Mouse (Mus musculus): ENCODE data around the gene Hck. TPM values are rescaled to one million over a fixed set of nuclear protein-coding genes. Genes with fewer than 3 reads are reported as not detected.
A peak's percentile ranks its signal among the peaks of the same experiment; 100 is the strongest.

The Hck gene
- polyA plus RNA-seq, 1 experiment from 2014 or later, result 3.5 TPM

GRCm38 (mm10) chr2:153160844-153161683 lies 52.8 kb downstream of the Hck start, which contains the start of gene Tm9sf4:
TSS of gene Tm9sf4 (plus strand) at chr2:153161303.
- Histone ChIP-seq H3K36me3 (peaks cover 3% of the 10 kb centered on the region; the same call in 1 of the 2 replicates), H3K27ac (peak within 1 kb of the TSS; percentile 96), H3K9ac (peak within 1 kb of the TSS; percentile 85), H3K4me3 (peak within 1 kb of the TSS; percentile 62), H3K9me3 (replicated peaks) (no peaks in the 10 kb centered on the region), H3K4me1 (peaks cover 8% of the 10 kb centered on the region), H3K27me3 (no peaks in the 10 kb centered on the region), H3K4me2 (replicated peaks) (peak within 1 kb of the TSS; percentile 95)
- ATAC-seq (ENCODE audit: low FRiP score), result peak; percentile 92
- 10% methylated on average over 34 of the region's 34 CpGs for WGBS

GRCm38 (mm10) chr2:153161684-153162080 lies 53.4 kb downstream of the Hck start:
- H3K27ac ChIP-seq, result peak overlapping the region; percentile 96
- no peaks in the 10 kb centered on the region for H3K9me3 ChIP-seq (replicated peaks)
- H3K9ac ChIP-seq, result peak overlapping the region; percentile 85
- under 1% methylated on average over 16 of the region's 16 CpGs for WGBS
- no peaks in the 10 kb centered on the region for H3K27me3 ChIP-seq
- H3K36me3 ChIP-seq, result peaks cover 3% of the 10 kb centered on the region; the same call in 1 of the 2 replicates
- ATAC-seq (ENCODE audit: low FRiP score), result peak; percentile 65
- peak overlapping the region; percentile 95 for H3K4me2 ChIP-seq (replicated peaks)
- H3K4me1 ChIP-seq, result peaks cover 8% of the 10 kb centered on the region
- peak overlapping the region; percentile 62 for H3K4me3 ChIP-seq

- Histone ChIP-seq H3K36me3 (peaks cover 7% of the 10 kb centered on the region), H3K9me3 (replicated peaks) (no peaks in the 10 kb centered on the region), H3K27me3 (no peaks in the 10 kb centered on the region), H3K27ac (no peak overlapping the region), H3K9ac (no peak overlapping the region), H3K4me3 (no peak overlapping the region), H3K4me2 (replicated peaks) (no peak overlapping the region), H3K4me1 (peaks cover 13% of the 10 kb centered on the region)
- WGBS, result 59% methylated on average over 6 of the region's 6 CpGs
- no peak for ATAC-seq (ENCODE audit: low FRiP score)
These were observed 58.9 kb downstream of the Hck start for GRCm38 (mm10) chr2:153167136-153167535.

- H3K9ac ChIP-seq, result no peak overlapping the region
- 26% methylated on average over 2 of the region's 2 CpGs for WGBS
- peaks cover 9% of the 10 kb centered on the region for H3K4me1 ChIP-seq
- ATAC-seq (ENCODE audit: low FRiP score), result no peak
- H3K4me2 ChIP-seq (replicated peaks), result no peak overlapping the region
- H3K4me3 ChIP-seq, result no peak overlapping the region
- no peak overlapping the region for H3K27ac ChIP-seq
- H3K9me3 ChIP-seq (replicated peaks), result no peaks in the 10 kb centered on the region
- no peaks in the 10 kb centered on the region for H3K27me3 ChIP-seq
- H3K36me3 ChIP-seq, result peaks cover 7% of the 10 kb centered on the region
These were observed 60.0 kb downstream of the Hck start for GRCm38 (mm10) chr2:153168134-153168820.

GRCm38 (mm10) chr2:153170490-153171224 lies 62.4 kb downstream of the Hck start:
- peaks cover 4% of the 10 kb centered on the region; the same call in 1 of the 2 replicates for H3K36me3 ChIP-seq
- no peak overlapping the region for H3K4me3 ChIP-seq
- H3K27me3 ChIP-seq, result no peaks in the 10 kb centered on the region
- 87% methylated on average over 9 of the region's 9 CpGs for WGBS
- H3K27ac ChIP-seq, result no peak overlapping the region
- no peak overlapping the region for H3K4me2 ChIP-seq (replicated peaks)
- no peak for ATAC-seq (ENCODE audit: low FRiP score)
- no peak overlapping the region for H3K9ac ChIP-seq
- peaks cover 9% of the 10 kb centered on the region for H3K4me1 ChIP-seq
- no peaks in the 10 kb centered on the region for H3K9me3 ChIP-seq (replicated peaks)

- H3K4me2 ChIP-seq (replicated peaks), result no peak overlapping the region
- H3K4me1 ChIP-seq, result peaks cover 9% of the 10 kb centered on the region
- no peak overlapping the region for H3K4me3 ChIP-seq
- H3K9me3 ChIP-seq (replicated peaks), result no peaks in the 10 kb centered on the region
- H3K27me3 ChIP-seq, result no peaks in the 10 kb centered on the region
- no peak overlapping the region for H3K27ac ChIP-seq
- no peak overlapping the region for H3K9ac ChIP-seq
- WGBS, result 92% methylated on average over 5 of the region's 5 CpGs
- ATAC-seq (ENCODE audit: low FRiP score), result no peak
- peaks cover 4% of the 10 kb centered on the region; the same call in 1 of the 2 replicates for H3K36me3 ChIP-seq
These were observed 63.7 kb downstream of the Hck start for GRCm38 (mm10) chr2:153171966-153172365.

- no peak for ATAC-seq (ENCODE audit: low FRiP score)
- Histone ChIP-seq H3K27me3 (no peaks in the 10 kb centered on the region), H3K27ac (no peak overlapping the region), H3K4me1 (no peaks in the 10 kb centered on the region), H3K4me2 (replicated peaks) (no peak overlapping the region), H3K9me3 (replicated peaks) (no peaks in the 10 kb centered on the region), H3K36me3 (peaks cover 17% of the 10 kb centered on the region), H3K4me3 (no peak overlapping the region), H3K9ac (no peak overlapping the region)
- WGBS, result 79% methylated on average over 8 of the region's 8 CpGs
These were observed 67.8 kb downstream of the Hck start for GRCm38 (mm10) chr2:153175995-153176570.

GRCm38 (mm10) chr2:153177188-153177587 lies 68.9 kb downstream of the Hck start:
- H3K9me3 ChIP-seq (replicated peaks), result no peaks in the 10 kb centered on the region
- H3K27me3 ChIP-seq, result no peaks in the 10 kb centered on the region
- no peak overlapping the region for H3K27ac ChIP-seq
- no peak overlapping the region for H3K4me3 ChIP-seq
- no peak overlapping the region for H3K9ac ChIP-seq
- no peak for ATAC-seq (ENCODE audit: low FRiP score)
- H3K4me1 ChIP-seq, result no peaks in the 10 kb centered on the region
- WGBS, result 95% methylated on average over 3 of the region's 3 CpGs
- peaks cover 22% of the 10 kb centered on the region for H3K36me3 ChIP-seq
- H3K4me2 ChIP-seq (replicated peaks), result no peak overlapping the region

- no peak for ATAC-seq (ENCODE audit: low FRiP score)
These were observed 71.0 kb downstream of the Hck start for GRCm38 (mm10) chr2:153179126-153179860.

GRCm38 (mm10) chr2:153179961-153180360 lies 71.7 kb downstream of the Hck start:
- no peak overlapping the region for H3K4me3 ChIP-seq
- peaks cover 49% of the 10 kb centered on the region for H3K36me3 ChIP-seq
- H3K27ac ChIP-seq, result no peak overlapping the region
- no peaks in the 10 kb centered on the region for H3K4me1 ChIP-seq
- no peaks in the 10 kb centered on the region for H3K27me3 ChIP-seq
- no peak overlapping the region for H3K4me2 ChIP-seq (replicated peaks)
- no peak for ATAC-seq (ENCODE audit: low FRiP score)
- H3K9ac ChIP-seq, result no peak overlapping the region
- 90% methylated on average over 3 of the region's 3 CpGs for WGBS
- no peaks in the 10 kb centered on the region for H3K9me3 ChIP-seq (replicated peaks)

More at GRCm38 (mm10) chr2:153179126-153179860, 71.0 kb downstream of the Hck start:
- Histone ChIP-seq H3K27me3 (no peaks in the 10 kb centered on the region), H3K27ac (no peak overlapping the region), H3K4me1 (no peaks in the 10 kb centered on the region), H3K9ac (no peak overlapping the region), H3K36me3 (peaks cover 42% of the 10 kb centered on the region), H3K4me2 (replicated peaks) (no peak overlapping the region), H3K4me3 (no peak overlapping the region), H3K9me3 (replicated peaks) (no peaks in the 10 kb centered on the region)
- 87% methylated on average over 10 of the region's 10 CpGs for WGBS

- no peak overlapping the region for H3K9ac ChIP-seq
- H3K4me3 ChIP-seq, result no peak overlapping the region
- no peak overlapping the region for H3K27ac ChIP-seq
- H3K9me3 ChIP-seq (replicated peaks), result no peaks in the 10 kb centered on the region
- H3K27me3 ChIP-seq, result no peaks in the 10 kb centered on the region
- no peaks in the 10 kb centered on the region for H3K4me1 ChIP-seq
- H3K36me3 ChIP-seq, result peaks cover 97% of the 10 kb centered on the region
- no peak overlapping the region for H3K4me2 ChIP-seq (replicated peaks)
- no peak for ATAC-seq (ENCODE audit: low FRiP score)
- WGBS, result 89% methylated on average over 2 of the region's 2 CpGs
These were observed 77.9 kb downstream of the Hck start for GRCm38 (mm10) chr2:153186176-153186591.
